Mouse (Mus musculus): ENCODE results near the gene Ptpn13.

Ptpn13 gene

DNA sequence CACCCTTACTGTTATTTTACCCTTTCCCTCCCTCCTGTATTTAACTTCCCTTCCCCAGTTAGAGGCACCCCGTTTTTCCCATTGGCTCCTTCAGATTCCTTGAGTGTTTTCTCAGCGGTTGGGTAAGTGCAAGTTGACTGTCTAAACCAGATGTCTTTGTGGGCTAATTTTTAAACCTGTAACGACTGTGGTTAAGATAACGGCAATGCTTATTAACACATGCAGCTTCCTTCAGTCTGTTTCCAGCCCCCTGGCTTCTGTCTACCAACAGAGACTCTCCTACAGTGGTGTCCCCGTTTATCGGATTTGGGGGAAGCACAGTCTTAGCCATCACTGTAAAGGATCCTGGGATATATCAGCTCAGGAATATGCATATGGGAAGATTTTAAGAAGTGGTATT lies 35.9 kb downstream of the Ptpn13 start:
- DNase-seq, result no peak

DNA sequence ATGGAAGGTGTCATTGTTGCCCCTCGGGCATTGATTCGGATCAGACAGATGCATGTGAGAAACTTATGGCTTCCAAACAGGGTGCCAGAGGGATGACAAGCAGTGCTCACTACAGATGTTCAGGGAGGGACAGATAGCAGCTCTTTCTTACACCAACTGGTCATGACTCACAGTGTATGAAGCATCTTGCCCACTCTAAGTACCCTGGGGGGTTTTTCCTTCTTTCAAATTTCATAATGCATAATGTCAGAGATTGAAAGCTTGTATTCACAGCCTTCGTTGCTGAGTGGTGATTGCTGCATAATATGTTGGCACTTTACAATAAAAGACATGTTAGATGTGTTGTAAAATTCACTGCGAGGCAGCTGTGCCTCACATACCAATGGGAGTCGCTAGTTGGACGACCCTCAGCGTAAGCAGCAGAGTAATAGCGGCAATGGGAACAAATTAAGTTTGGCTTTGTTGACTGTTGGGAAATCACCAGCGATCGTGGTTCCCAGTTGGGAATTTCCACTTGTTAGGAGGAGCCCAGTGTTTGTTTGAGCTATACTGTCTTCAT lies 38.7 kb downstream of the Ptpn13 start:
- DNase-seq, result no peak

DNA sequence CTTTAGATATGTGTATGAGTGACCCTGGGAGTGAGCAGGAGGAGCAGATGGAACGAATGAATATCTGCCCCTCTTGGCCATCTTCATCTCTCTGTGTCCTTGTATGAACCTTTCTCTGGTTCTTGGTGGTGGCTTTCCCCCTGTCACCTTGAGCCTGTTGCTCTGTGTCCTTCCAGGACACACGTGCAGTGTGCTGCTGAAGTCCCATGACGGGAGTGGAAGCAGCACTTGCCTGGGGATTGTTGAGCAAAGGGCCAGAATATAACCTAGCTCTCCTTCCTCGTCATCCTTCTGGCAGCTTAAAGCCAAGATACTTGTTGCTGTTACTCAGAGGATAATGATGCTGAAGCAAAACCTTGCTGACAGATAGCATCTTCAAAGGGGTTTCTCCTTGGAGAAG lies 39.3 kb downstream of the Ptpn13 start:
- DNase-seq, result no peak

DNA sequence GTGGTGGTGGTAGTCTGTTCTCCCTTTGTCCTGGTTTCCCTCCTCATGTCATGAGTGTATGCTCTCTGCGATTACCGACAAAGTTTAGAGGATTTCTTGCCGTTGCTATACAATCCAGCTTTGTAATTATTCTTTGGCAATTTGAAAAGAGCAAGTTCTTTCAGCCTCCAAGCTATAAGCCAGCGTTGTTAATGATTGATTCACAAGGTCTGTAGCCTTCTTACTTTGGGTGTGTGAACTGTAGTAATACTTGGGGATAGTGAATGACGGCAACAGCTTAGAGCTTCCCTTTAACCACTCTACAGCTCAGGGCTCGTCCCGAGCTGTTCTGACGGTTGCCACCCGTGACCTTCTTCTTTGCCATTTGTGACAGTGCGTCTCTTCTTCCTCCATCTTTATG lies 39.8 kb downstream of the Ptpn13 start:
- no peak for DNase-seq

DNA sequence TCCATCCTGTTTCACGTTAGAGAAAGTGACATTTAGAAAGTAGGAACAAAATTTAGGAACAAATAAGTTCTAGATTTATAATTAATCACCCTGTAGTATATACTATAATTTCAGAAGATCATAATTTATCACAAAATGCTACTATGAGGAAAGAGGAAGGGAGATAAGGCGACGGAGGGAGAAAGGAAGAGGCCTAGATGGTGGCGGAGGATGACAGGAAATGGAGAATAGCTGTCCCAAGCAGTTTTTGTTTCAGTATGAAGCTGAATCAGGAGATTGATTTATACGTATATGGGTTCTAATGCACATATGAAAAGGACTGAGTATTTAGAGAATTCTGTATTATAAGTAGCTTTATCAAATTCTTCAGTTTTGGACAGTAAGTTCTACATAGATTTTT lies 47.7 kb downstream of the Ptpn13 start:
- no peak for DNase-seq

DNA sequence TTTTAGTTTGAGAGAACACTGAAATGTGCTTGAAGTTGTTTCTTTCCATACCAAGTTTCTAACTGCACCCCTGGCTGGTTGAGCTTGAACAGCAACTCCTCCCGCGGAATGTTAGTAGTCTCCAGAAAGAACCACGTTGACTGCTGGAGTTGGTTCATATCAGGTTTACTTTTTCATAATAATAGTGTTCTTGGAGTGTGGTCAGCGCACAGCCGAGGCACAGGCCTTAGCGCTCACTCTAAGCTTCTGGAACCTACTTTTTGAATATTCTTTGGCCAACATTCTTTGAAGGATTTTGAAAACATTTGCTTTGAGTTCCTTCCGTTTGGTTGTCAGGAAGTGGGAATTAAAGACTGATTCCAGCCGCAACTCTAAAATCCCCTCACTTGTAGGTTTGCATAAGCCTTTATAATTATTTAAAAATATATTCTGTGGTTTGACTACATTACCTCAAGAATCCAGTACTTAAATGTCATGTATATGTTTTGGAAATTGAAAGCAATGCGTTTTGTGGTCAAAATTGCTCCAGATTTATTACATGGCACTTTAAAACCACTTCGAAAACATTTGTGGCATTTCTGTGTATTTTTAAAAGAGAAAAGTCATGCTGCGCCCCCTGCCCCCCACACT lies 48.6 kb downstream of the Ptpn13 start:
- DNase-seq, result no peak

DNA sequence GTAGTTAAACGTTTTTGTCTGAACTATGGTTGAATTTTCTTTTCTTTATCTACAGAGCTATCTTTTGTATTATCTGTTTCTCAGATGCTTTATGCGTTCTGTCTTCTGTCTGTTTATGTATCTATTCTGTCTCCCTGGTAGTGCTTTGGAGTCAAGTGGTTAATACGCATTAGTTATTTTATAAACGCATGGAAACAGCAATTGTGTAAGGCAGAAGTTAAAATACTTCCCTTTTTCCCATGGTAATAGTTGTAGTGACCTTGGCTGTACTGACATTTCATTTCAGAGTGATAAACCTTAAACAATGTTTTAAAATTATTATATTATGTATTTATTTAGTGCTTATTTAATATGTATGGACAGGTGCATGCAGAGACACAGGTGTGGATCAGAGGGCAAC lies 49.3 kb downstream of the Ptpn13 start:
- no peak for DNase-seq

DNA sequence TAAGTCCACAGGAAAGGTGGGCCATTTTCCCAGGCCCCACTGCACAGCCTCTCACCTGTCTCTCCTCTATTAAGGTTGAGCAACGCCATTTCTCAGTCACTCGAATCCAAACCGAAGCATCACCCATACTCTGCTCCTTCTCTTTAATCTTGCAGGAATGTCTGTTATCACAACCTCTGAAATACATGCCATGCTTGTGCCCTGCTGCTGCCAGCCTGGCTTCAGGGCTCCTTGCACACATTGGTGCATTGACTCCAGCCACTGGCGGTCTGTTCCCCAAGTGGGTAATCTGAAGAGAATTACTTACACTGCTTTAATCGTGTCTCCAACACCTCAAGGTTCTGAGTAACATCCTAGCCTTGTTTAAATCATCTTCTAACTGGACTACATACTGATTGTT lies 50.5 kb downstream of the Ptpn13 start:
- no peak for DNase-seq

DNA sequence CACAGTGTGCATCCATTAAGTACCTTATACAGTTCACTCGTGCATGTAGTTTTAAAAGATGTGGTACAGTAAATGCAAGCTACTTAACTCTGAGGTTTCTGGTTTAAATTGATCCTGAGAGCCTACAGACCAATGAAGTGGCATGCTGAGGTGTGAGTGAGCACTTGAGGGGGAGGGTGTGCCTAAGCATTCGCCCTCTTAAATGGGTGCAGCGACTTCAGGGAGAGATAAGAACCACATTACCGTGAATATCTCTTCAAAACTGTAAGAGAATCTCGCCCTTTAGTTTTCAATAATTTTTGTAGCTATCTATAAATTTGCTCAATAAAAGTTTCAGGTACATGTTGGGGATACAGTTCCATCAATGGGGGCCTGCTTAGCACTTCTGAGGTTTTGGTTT lies 54.5 kb downstream of the Ptpn13 start:
- DNase-seq, result no peak

DNA sequence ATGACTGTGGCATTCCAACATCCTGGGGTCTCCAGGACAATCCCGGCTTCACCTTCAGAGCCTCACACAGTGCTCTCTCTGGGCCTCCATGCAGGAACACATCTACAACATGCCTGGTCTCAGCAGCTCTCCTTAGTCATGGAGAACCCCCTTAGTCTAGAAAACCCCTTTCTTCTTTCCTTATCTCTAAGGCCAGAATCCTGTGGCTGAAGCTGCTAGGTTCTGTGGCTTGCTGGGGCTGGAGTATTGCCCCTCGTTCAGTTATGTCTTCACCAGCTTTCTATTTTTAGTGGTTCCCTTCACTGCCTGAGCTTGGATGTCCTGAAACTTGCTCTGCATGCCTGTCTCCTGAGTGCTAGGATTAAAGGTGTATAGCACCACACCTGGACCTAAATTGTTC lies 56.2 kb downstream of the Ptpn13 start:
- DNase-seq, result no peak

DNA sequence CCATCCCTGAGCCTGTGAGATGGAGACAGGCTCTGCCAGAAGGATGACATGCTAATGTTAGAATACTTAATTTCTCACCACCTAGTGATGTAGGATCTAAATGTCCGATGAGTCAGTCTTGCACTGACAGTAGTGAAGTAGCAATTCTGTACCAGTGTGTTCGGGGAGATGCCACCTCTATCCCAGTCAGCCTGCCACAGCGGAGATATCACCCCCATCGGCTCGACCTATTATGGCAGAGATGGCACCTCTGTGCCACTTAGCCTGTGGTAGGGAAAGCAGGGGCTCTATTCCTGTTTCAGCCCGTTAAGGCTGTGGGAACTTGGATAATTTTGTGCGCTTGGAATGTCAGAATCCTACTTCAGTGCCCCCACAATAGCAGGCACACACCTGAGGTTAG lies 62.0 kb downstream of the Ptpn13 start:
- DNase-seq, result no peak

DNA sequence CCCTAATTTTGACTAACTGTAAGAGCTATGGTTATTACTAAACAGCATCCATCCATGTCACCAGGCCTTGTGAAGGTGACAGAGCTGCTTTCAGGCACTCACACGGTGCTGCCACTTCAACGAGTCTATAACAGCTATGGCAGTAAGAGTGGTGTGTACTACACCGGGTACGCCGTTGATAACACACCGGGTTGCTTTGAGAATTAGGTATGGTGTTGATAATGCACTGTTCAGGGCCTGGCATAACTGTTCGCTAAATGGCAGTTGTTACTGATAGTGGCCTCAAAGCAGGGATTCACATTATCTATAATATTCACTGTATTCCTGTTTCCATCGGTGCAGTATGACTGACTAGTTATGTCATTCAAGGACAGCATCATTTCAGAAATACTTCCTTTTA lies 66.0 kb downstream of the Ptpn13 start:
- DNase-seq, result no peak

DNA sequence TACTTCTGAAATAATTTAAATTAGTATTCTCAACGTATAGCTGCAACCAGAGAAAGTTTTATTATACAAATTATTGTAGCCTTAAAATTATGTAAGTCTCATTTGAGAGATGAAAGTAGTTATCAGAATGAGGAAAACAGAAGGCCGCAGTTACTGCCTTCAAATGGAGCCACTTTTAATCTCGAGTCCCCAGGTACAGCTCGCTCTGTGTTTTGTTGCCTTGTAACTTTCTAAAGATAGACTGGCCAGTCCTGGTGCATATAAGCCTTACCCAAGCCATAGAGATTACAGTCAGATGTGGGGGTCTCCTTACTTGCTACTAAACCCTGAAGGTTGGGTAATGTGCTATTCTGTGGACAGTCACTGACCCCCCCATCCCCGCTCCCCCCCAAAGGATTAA lies 66.8 kb downstream of the Ptpn13 start:
- DNase-seq, result no peak

DNA sequence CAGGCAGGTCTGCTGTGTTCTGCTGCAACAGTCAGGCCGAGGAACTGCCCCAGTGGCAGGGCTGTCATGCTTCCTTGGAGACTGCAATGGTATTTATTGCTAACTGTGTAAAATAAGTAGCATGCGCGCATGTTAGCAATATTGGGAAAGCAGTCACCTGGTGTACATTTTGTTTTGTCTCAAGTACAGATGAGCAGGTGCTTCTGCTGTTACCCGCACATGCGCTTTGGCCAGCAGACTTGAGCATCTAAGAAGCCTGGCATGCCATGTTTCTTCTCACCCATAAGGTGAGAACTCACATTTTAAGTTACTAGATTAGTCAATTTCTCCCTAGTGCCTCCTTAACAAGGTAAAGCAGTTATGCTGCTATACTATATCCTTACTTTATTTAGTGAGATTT lies 72.1 kb downstream of the Ptpn13 start:
- no peak for DNase-seq

DNA sequence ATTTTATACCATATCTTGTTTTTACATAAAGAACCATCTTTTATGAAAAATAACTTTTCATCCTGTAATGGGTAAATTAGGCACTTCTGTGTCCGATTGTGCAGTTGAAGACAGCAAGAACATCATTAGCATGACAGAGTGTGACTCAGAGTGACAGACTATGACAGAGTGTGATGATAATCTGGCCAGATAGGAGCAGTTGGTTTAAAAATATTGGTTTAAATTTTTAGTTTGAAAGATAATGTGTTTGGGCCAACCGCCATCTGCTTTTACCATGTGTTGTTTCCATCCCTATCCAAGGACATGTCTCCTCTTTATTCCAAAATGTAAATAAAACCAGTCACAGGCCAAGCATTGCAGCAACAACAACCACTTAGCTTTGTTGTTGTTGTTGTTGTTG lies 72.5 kb downstream of the Ptpn13 start:
- DNase-seq, result no peak

DNA sequence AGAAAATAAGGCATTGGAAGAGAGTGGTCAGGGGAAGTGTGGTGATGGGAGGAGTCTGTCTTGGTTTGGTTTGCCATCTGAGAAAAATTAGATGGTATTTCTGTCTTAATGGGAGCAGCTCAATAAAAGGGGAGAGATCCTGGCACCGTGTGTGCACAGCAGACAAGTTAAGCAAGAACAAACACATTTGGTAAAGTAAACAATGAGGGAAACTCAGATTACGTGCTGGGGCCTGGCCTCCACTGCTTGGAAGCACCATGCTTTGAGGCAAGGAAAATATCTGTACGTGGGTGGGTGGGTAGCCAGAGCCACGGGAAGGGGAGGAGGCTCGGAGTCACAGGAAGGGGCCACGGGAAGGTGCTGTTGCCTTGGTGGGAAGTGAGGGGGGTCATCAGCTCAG lies 74.3 kb downstream of the Ptpn13 start:
- DNase-seq, result no peak

DNA sequence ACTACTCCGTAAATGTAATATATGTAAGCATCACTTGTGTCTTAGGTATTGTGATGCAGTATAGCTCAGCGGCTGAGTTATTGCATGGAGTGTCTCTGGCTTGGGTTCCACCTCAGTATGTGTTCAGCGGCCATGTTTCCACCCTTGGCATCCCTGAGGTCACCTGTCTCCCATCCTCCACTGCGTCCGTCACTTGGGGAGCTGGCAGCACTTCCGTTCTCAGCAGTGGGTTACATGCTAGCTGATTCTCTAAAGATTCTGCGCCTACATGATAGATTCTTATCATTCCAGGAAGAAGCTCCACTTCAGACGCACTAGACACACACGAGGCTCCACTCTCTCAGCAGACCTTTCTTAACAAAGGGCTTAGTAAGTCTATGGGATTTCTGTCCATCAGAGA lies 76.1 kb downstream of the Ptpn13 start:
- DNase-seq, result no peak

DNA sequence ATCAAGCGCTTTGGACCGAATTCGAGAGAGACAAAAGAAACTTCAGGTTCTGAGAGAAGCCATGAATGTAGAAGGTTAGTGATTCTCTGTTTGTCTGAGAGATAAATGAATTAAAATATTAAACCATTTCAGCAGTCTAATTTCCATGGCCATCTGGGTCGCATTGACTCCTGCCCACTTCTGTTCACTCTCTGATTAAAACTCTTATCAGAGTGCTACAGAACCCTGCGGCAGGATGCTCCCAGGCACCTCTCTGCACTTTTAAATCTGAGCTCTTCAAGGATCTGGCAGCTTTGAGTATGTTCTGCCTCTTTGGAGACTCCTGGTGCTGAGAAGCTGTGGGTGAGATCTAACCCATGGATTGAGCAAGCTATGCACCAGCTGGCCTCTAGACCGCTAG lies 76.8 kb downstream of the Ptpn13 start:
- no peak for DNase-seq

DNA sequence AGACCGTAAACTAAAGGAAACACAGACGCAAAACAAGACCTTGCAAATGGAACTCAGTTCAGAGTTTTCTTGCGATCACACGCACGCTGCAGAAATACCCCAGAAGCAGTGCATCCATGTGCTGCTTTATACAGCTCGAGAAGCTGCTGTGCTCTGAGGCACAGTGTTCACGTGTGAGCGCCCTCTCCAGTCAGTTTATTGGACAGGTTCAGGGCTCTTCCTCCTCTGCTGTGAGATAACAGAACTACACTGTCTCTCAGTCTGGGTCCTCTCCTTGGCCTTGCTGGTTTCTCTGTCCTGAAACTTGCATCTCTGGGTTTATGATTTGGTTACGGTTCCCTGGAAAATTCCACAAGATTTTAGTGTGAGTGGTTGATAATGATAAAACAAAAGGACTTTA lies 88.2 kb downstream of the Ptpn13 start:
- no peak for DNase-seq

DNA sequence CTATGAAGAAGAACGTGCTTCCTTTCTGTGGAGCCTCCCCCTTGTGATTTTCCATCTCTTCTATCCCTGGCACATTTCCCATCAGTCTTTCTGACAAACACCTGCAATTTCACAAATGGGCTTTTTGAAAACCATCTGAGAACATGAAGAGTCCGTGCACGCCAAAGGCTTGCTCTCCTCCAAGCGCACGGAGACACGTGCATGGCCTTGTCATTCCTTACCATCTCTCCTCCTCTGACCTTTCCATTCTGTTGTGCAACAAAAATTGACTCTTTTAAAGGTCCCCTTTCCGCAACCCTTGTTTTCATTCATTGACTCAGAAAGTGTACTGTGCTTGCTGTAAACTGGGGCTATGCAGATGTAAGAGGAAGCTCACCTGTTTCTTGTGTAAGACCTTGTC lies 89.4 kb downstream of the Ptpn13 start:
- no peak for DNase-seq

DNA sequence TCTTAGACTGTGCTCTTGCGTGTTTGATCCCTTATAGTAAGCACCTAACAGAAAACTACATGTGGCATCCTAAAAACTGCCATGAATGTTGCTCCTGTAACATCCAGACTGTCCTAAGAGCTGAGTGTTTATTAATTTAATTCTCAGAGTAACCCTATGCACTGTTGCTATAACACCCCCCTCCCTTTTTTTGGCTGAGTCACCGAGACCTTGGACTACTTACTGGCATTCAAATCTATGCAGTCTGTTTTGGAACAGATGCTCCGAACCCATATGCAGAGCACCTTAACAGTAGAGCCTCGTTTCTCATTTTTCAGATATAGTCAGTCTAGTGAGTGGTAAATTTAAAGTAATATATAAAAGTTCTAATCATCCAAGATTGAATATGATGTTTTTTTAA lies 90.9 kb downstream of the Ptpn13 start:
- no peak for DNase-seq

DNA sequence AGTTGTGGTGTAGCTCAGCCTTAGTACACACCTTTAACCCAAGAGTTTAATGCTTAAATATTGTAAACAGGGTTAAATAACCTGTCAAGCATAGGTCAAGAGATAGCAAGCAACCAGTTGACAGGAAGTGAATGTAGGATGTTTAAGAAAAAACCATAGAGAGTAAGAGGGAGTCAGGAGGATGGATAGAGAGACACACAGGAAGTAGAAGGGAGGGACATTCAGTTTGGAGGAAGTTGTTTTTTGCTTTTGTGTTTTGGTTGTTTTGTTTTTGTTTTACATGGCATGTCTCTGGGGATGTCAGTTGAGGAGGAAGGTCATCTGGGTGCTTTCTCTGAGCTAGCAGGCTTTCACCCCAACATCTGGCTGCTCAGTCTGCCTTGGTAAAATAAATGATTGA lies 91.6 kb downstream of the Ptpn13 start:
- DNase-seq, result no peak

DNA sequence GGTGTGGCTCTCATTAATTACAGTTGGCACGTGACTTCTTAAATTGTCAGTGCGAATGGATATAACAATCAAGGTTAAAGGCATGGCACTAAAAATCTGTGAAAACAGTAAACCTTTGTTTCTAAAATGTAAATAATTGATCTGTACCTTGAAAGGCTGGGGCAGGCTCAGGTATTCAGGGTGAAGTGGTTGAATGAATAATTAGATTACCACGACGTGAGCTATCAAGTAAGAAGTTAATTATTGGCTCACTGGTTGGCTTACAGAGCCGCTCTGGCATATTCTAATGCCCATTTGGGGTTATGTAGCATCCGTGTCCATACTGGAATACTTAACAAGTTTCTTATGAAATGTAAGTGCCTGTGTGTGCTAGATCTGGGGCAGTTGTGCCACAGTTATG lies 92.6 kb downstream of the Ptpn13 start:
- no peak for DNase-seq

DNA sequence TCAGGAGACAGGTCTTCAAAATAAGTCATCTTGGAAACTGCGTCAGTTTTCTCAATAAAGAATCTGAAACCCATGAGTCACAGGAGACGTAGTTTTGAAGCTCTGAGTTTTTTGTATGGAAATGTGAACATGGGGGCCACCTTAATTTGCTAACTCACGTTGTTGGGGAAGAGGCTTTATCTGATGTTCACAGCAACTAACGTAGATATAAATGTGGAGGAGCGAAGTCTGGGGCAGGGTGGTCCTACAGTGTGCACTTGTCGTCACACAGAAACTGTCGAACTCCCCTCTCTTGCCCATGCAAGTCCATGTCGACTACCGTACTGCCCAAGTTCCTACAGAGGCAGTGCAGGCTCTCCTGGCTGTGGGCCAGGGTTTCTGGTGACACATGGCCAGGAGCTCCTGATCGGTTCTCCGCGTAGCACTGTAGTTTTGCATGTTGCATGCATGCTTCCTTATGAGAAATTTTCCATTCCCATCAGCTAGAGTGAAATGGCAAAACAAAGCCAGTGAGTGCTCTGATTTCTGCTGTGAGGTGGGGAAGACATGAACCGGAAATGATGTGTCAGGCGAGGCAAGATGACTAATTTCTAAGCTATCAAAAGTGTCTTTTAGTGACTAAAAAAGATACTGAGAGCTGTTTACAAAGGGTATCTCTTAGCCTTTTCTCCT lies 93.9 kb downstream of the Ptpn13 start:
- DNase-seq, result no peak

DNA sequence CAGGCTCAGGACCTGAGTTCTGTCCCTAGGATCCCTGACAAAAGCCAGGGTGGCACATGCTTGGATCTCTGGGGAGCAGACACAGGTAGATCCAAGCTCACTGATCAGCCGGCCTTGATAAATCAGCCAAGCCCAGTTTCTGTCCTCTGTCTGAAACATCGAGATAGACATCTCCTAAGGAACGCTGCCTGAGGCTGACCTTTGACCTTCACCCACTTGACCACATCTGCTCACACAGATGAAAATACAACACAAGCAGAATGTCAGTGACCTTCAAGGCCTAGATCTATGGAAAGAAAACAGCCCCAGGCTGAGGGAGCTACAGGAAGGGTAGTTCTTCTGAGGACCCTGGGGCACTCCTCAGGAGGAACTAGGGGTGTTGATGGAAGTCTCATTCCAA lies 97.4 kb downstream of the Ptpn13 start:
- no peak for DNase-seq

Measured in thymus, postnatal 25 days (tissue).